Mouse (Mus musculus): ENCODE measurements at regions not wholly inside any gene's neighbourhood (a gene's known extent, or its start where the extent isn't known, plus 50 kb on each side); places are given as distances from the start of the nearest gene placed in this dataset.

GRCm38 (mm10) chr5:106365094-106365493, 92.9 kb downstream of the Barhl2 start:
- TF ChIP-seq CTCF (conservative IDR thresholded peaks at IDR 0.05; ENCODE audit: low read length): peak; percentile 20; the same call in 1 of the 2 replicates
- TF ChIP-seq POU5F1 (IDR thresholded peaks at IDR 0.05; ENCODE audit: borderline replicate concordance, low read length): no peak
- TF ChIP-seq NANOG (IDR thresholded peaks at IDR 0.05; ENCODE audit: borderline replicate concordance, low read length): no peak
